Mouse (Mus musculus): ENCODE measurements around the gene Sgca.

DNA sequence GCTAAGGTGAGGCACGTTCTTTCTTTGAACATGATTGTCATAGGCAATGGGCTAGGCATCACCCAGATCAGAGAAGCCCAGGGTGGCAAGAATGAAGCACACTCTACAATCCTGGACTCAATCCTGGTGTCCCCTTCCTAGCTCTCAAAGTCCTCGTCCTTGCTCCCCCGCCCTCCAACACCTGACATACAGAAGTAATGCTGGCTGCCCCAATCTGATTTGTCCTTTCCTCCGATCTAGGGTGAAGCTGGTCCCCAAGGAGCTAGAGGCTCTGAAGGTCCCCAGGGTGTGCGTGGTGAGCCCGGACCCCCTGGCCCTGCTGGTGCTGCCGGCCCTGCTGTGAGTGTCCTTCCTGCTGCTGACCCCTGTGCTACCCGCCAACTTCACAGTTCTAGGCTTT lies 34.4 kb downstream of the Sgca start:
- TF ChIP-seq CTCF (IDR thresholded peaks at IDR 0.05; ENCODE audit: borderline replicate concordance, insufficient read depth, low read depth, low read length), result no peak
- TF ChIP-seq POLR2A (IDR thresholded peaks at IDR 0.05; ENCODE audit: borderline replicate concordance, insufficient read depth, low read length), result no peak

Measured in cerebellum, adult 2 months (tissue).